Mouse (Mus musculus): ENCODE data around the gene Dlgap1. TPM values are rescaled to one million over a fixed set of nuclear protein-coding genes. Genes with fewer than 3 reads are reported as not detected.

Dlgap1 gene
- polyA plus RNA-seq, 1 experiment from 2014 or later: 1.1 TPM

DNA sequence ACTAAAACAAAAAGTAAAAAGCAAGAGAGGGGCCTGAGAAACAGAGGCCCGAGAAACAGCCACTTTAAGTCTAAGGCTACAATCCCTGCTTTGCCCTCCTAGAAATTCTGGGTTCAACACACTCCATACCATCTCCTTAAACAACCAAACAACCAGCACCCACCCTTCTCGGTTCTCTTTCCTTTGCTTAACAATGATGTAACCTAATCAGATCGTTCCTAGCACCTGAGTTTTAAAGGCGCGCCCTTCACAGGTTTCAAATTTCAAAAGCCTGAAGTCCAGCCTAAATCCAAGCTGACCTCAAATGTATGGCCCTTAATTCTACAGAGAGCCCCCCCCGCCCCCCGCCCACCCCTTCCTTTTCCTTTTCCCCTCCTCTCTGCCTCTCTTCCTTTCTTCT, 810.9 kb downstream of the Dlgap1 start:
- 26% methylated on average over 7 of the region's 7 CpGs for WGBS
- no peaks in the 10 kb centered on the region for H3K36me3 ChIP-seq (replicated peaks)
- no peak overlapping the region for H3K27ac ChIP-seq (replicated peaks)
- peaks cover 32% of the 10 kb centered on the region for H3K4me1 ChIP-seq
- no peak for DNase-seq (ENCODE audit: low spot score)
- no peaks in the 10 kb centered on the region for H3K27me3 ChIP-seq (replicated peaks; ENCODE audit: low read depth, poor library complexity, severe bottlenecking)
- H3K4me3 ChIP-seq: no peak overlapping the region
- H3K9me3 ChIP-seq: no peaks in the 10 kb centered on the region

DNA sequence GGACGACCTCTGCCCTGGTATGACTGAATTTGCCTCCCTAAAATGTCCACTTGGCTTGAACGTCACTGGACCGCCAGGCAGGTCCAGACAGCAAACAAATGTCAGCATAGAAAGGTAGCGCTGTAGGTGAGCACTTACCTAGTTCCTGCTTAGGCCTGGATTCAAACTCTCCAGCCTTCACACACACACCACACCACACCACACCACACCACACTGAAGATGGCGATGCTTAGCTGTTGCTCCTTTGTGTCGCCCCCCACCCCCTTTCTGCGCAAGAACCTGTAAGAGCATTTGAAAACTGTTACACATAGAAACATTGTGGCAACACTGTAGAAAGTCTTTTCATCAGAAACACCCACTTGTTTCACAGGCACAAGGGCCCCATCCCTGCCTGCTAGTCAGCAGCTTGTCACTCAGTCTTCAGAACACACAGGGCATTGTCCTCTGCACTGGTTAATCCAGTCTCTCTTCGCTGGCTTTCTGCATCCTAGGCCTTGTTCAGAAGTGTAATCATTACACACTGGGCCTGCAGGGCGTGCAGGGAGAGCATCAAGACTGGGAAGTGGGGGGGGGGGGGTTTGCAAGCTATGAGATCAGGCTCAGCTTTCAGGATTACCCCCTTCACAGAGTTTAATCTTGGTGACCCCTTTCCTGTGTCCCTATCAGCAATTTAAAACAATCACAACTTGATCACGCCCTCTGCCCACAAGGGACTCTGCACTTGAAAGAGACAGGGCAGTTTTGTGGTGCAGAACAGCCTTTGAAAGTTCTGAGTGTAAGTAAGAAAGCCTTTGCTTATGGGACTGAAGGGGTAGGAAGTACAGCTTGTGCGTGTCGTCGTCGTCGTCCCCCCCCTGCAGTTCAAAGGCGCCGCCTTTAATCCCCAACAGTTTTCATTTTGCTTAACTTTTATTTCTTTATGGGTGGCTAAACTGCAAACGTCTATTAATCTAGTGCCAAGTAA, 812.1 kb downstream of the Dlgap1 start:
- H3K36me3 ChIP-seq (replicated peaks): no peaks in the 10 kb centered on the region
- DNase-seq (ENCODE audit: low spot score): peak; percentile 57
- peak overlapping the region; percentile 79 for H3K27ac ChIP-seq (replicated peaks)
- no peak overlapping the region for H3K4me3 ChIP-seq
- 25% methylated on average over 18 of the region's 18 CpGs for WGBS
- no peaks in the 10 kb centered on the region for H3K9me3 ChIP-seq
- no peaks in the 10 kb centered on the region for H3K27me3 ChIP-seq (replicated peaks; ENCODE audit: low read depth, poor library complexity, severe bottlenecking)
- peaks cover 32% of the 10 kb centered on the region for H3K4me1 ChIP-seq

DNA sequence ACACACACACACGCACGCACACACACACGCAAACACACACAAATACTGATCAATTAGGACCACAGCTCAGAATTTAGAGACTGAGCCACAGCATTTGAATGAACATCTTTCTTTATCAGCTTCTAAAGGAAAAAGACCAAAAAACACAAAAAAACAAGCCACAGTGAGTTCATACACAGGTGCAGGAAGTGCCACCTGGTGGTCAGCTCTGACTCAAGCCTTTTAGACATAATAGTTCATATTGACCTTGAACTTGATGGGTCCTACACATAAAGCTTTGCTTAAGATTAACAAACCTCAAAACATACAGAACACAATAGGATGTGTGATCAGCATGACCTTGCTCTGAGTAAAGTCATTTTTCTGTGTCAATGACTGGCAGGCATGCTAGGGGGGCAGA, 814.4 kb downstream of the Dlgap1 start:
- WGBS: 89% methylated on average over 3 of the region's 3 CpGs
- H3K36me3 ChIP-seq (replicated peaks): no peaks in the 10 kb centered on the region
- no peak for DNase-seq (ENCODE audit: low spot score)
- H3K4me1 ChIP-seq: peaks cover 32% of the 10 kb centered on the region
- no peak overlapping the region for H3K4me3 ChIP-seq
- H3K9me3 ChIP-seq: no peaks in the 10 kb centered on the region
- H3K27ac ChIP-seq (replicated peaks): no peak overlapping the region
- no peaks in the 10 kb centered on the region for H3K27me3 ChIP-seq (replicated peaks; ENCODE audit: low read depth, poor library complexity, severe bottlenecking)

DNA sequence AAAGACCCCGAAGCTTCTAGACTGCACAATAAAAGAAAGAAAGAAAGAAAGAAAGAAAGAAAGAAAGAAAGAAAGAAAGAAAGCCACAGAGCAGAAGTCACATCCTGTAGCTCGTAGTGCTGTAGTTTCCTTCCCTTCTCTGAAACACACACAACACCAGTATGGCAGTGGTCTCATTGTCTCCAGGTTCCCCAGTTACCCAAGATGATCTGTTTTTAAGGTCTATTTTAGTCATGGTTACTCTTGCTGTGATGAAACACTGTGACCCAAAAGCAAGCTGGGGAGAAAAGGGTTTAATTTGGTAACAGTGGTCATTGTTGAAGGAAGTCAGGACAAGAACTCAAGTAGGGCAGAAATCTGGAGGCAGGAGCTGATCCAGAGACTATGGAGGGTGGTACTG, 818.5 kb downstream of the Dlgap1 start:
- no peaks in the 10 kb centered on the region for H3K9me3 ChIP-seq
- no peak for DNase-seq (ENCODE audit: low spot score)
- H3K27ac ChIP-seq (replicated peaks): no peak overlapping the region
- H3K27me3 ChIP-seq (replicated peaks; ENCODE audit: low read depth, poor library complexity, severe bottlenecking): no peaks in the 10 kb centered on the region
- WGBS: 85% methylated on average over 2 of the region's 2 CpGs
- H3K4me3 ChIP-seq: no peak overlapping the region
- peaks cover 4% of the 10 kb centered on the region; the same call in 1 of the 2 replicates for H3K4me1 ChIP-seq
- no peaks in the 10 kb centered on the region for H3K36me3 ChIP-seq (replicated peaks)

DNA sequence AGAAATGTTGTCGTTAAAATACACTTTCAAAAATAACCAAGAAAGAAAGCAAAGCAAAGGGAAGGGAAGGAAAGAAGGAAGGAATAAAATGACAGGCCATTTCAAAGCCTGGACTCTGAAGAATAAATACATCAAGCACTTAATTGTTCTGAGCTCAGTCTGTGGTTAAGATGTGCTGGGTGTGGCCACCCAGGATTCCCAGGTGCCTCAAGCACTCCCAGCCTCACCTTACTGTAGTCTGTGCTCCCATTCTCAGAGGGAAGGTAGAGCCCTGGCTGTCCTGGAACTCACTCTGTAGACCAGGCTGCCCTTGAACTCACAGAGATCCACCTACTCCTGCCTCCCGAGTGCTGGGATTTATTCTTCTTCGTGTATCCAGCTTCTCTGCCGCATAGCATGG, 821.9 kb downstream of the Dlgap1 start:
- H3K4me3 ChIP-seq: no peak overlapping the region
- no peaks in the 10 kb centered on the region for H3K9me3 ChIP-seq
- 96% methylated on average over 4 of the region's 4 CpGs for WGBS
- no peaks in the 10 kb centered on the region for H3K27me3 ChIP-seq (replicated peaks; ENCODE audit: low read depth, poor library complexity, severe bottlenecking)
- DNase-seq (ENCODE audit: low spot score): no peak
- no peaks in the 10 kb centered on the region for H3K36me3 ChIP-seq (replicated peaks)
- H3K27ac ChIP-seq (replicated peaks): no peak overlapping the region
- H3K4me1 ChIP-seq: peaks cover 23% of the 10 kb centered on the region

DNA sequence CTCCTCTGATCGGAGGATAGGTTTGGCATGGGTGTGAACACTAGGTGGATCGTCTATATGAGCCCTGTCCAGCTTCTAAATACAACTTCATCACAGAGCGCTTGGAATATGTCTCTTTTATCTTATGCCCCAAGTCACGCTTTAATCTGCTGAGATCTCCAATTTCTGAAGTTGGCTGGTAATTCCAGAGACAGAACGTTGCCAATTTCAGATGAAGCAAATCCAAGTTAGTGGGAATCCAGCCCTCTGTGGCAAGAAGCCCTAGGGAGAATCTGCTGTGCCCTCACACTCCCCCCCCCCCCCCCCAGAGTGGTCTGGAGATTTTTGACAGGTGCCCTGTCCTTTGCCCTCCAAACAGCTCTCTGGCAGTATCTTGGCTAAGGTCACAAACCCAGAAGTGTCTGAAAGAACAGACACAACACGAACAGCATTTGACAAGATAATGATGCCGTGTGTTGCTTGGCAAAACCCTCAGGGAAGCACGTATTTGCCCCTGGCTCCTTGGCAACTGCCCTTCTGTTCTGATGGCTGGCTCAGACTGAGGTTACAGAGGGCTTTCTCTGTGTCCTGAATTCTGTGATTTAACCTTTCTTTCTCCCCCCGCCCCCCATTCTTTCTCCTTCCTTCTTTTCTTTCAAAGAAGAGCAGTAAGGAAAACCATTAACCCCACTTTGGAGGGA, 822.9 kb downstream of the Dlgap1 start:
- Histone ChIP-seq H3K27ac (replicated peaks) (no peak overlapping the region), H3K36me3 (replicated peaks) (no peaks in the 10 kb centered on the region), H3K9me3 (no peaks in the 10 kb centered on the region), H3K4me1 (peaks cover 23% of the 10 kb centered on the region), H3K27me3 (replicated peaks; ENCODE audit: low read depth, poor library complexity, severe bottlenecking) (no peaks in the 10 kb centered on the region), H3K4me3 (no peak overlapping the region)
- WGBS: 76% methylated on average over 9 of the region's 9 CpGs
- DNase-seq (ENCODE audit: low spot score): no peak

DNA sequence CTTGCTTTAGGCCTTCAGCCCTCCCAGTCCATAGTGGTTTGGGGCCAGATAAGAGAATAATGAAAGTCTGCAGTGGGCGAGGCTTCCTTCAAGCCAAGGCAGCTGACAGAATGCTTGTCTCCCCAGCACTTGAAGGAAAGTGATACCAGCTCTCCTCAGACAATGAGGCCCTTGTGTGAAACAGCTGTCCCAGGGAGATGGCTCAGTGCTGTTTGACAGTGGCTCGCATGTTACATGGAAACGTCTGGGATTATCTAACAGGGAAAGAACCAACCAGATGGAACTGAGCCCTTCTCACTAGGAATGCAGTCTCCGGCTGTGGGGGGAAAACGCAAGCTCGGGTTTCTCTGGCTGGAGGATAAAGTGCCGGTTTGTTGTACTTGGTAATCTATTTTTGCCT, 825.4 kb downstream of the Dlgap1 start:
- Histone ChIP-seq H3K27ac (replicated peaks) (peak overlapping the region; percentile 78), H3K4me3 (peak overlapping the region; percentile 11; the same call in 1 of the 2 replicates)

DNA sequence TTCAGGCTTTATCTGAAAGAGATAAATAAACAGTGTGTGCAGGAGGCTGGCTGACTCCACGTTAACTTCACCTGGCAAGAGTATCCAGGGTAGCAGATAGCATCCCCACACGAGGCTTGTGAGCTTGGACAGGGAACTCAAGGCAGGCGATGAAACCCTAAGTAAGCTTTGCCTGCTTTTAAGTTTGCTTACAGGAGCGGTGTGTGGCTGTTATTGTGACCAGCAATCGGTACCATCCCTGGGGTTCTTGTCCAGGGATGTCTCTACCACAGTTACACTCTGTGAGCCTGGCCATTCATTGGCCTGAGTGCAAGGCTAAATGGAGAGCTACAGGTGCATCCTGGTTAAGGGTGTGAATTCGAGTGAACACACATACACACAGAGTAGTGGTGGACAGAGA, 825.8 kb downstream of the Dlgap1 start:
- Histone ChIP-seq H3K4me3 (peak overlapping the region; percentile 11; the same call in 1 of the 2 replicates), H3K4me1 (peaks cover 23% of the 10 kb centered on the region), H3K27me3 (replicated peaks; ENCODE audit: low read depth, poor library complexity, severe bottlenecking) (no peaks in the 10 kb centered on the region), H3K9me3 (no peaks in the 10 kb centered on the region), H3K36me3 (replicated peaks) (no peaks in the 10 kb centered on the region), H3K27ac (replicated peaks) (peak overlapping the region; percentile 78)
- DNase-seq (ENCODE audit: low spot score): no peak
- WGBS: 45% methylated on average over 6 of the region's 6 CpGs

More for the DNA sequence above, 825.4 kb downstream of the Dlgap1 start:
- Histone ChIP-seq H3K27me3 (replicated peaks; ENCODE audit: low read depth, poor library complexity, severe bottlenecking) (no peaks in the 10 kb centered on the region), H3K9me3 (no peaks in the 10 kb centered on the region), H3K4me1 (peaks cover 23% of the 10 kb centered on the region), H3K36me3 (replicated peaks) (no peaks in the 10 kb centered on the region)
- peak; percentile 73 for DNase-seq (ENCODE audit: low spot score)
- WGBS: 2% methylated on average over 7 of the region's 7 CpGs

DNA sequence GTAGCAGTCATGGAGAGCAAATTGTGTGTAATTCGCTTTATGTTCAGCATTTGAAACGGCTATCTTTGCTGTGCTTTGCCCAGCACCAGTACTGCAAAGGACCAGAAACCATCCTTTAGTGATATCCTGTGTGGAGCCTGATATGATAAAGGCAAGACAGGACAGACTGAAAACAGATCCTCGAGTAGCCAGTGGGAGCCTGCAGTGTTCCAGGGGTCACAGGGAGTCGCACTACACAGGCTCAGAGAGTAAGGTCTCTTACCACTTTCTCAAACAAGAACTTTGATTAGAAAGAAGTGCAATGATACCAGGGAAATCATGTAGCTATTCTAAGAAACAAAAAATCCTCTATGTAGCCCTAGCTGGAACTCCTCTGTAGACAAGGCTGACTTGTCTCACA, 826.3 kb downstream of the Dlgap1 start:
- Histone ChIP-seq H3K4me1 (peaks cover 23% of the 10 kb centered on the region), H3K4me3 (no peak overlapping the region), H3K9me3 (no peaks in the 10 kb centered on the region), H3K27me3 (replicated peaks; ENCODE audit: low read depth, poor library complexity, severe bottlenecking) (no peaks in the 10 kb centered on the region), H3K36me3 (replicated peaks) (no peaks in the 10 kb centered on the region), H3K27ac (replicated peaks) (0 out of 2 replicates have a peak overlapping the region, but pooled peaks have one; percentile 78)
- no peak for DNase-seq (ENCODE audit: low spot score)
- WGBS: 70% methylated on average over 4 of the region's 4 CpGs

DNA sequence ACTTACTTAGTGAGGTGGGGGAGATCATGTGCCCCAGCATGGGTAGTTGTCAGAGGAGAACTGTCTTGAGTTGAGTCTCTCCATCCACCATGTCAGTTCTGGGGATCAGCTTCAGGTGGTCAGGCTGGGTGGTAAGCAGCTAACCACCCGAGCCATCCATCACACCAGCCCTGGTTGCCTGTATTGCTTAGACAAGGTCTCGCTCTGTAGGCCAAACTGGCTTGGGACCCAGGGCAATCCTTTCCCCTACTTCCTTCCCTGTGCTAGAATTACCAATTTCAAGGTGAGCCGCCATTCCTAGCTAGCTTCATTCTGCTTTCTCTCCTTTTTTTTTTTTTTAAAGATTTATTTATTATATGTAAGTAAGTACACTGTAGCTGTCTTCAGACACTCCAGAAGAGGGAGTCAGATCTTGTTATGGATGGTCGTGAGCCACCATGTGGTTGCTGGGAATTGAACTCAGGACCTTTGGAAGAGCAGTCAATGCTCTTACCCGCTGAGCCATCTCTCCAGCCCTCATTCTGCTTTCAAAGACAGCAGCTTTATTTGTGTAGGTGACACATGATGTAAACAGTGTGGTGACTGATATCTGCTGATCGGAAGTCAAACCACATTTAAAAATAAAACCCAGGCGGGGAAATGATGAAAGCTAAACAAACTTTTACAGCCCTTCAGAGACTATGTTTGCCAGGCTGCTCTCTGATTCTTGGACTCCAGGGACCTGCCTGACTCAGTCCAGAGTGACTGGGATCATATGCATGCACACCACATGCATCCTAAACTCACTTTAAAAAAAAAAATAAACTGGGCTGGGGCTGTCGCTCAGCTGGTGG, 828.3 kb downstream of the Dlgap1 start:
- Histone ChIP-seq H3K27ac (replicated peaks) (no peak overlapping the region), H3K9me3 (no peaks in the 10 kb centered on the region), H3K36me3 (replicated peaks) (no peaks in the 10 kb centered on the region), H3K4me1 (peaks cover 22% of the 10 kb centered on the region), H3K27me3 (replicated peaks; ENCODE audit: low read depth, poor library complexity, severe bottlenecking) (no peaks in the 10 kb centered on the region), H3K4me3 (no peak overlapping the region)
- 80% methylated on average over 8 of the region's 8 CpGs for WGBS
- no peak for DNase-seq (ENCODE audit: low spot score)

DNA sequence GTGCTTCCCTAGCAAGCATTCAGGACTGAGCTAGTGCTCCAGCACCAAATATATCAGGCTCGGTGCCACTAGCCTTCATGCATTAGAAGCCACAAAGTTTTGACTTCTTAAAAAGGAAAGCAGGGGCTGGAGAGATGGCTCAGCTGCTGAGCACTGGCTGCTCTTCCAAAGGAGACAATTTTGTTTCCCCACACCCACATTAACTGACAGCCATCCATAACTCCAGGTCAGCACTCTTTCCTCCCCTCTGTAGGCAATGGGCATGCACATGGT, 828.8 kb downstream of the Dlgap1 start:
- Histone ChIP-seq H3K36me3 (replicated peaks) (no peaks in the 10 kb centered on the region), H3K9me3 (no peaks in the 10 kb centered on the region), H3K4me3 (no peak overlapping the region), H3K27me3 (replicated peaks; ENCODE audit: low read depth, poor library complexity, severe bottlenecking) (no peaks in the 10 kb centered on the region), H3K27ac (replicated peaks) (no peak overlapping the region), H3K4me1 (peaks cover 22% of the 10 kb centered on the region)
- no peak for DNase-seq (ENCODE audit: low spot score)
- 85% methylated on average over 1 of the region's 1 CpGs for WGBS

DNA sequence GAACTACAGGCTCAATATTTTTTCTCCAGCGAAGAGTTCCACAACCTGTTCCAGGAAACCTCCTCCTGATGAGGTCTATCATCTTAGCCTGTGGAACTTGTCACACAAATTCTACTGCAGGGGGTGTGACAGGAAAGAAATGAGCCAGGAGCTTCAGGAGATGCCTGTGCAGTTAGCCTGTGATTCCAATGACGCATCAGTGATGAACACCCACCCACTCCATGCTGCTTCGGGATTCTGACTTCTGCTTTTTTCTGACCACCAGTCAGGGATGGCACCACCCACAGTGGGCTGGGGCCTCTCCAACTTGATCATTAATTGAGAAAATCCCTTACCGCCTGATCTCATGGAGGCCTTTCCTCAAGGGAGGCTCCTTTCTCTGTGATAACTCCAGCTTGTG, 830.4 kb downstream of the Dlgap1 start:
- H3K9me3 ChIP-seq: no peaks in the 10 kb centered on the region
- H3K4me1 ChIP-seq: peaks cover 15% of the 10 kb centered on the region
- no peak overlapping the region for H3K4me3 ChIP-seq
- 75% methylated on average over 4 of the region's 4 CpGs for WGBS
- H3K36me3 ChIP-seq (replicated peaks): no peaks in the 10 kb centered on the region
- H3K27ac ChIP-seq (replicated peaks): no peak overlapping the region
- DNase-seq (ENCODE audit: low spot score): no peak
- no peaks in the 10 kb centered on the region for H3K27me3 ChIP-seq (replicated peaks; ENCODE audit: low read depth, poor library complexity, severe bottlenecking)
